Mouse (Mus musculus): ENCODE measurements around the gene Dnajc15.

- TF ChIP-seq CTCF (IDR thresholded peaks at IDR 0.05; ENCODE audit: borderline replicate concordance, control insufficient read depth, extremely low read depth, insufficient read depth, low read length, poor library complexity) = no peak
- TF ChIP-seq POLR2A (IDR thresholded peaks at IDR 0.05; ENCODE audit: control insufficient read depth, extremely low read depth, insufficient read depth, low read length, poor library complexity) = no peak
These were observed 1.3 kb upstream of the Dnajc15 start for GRCm38 (mm10) chr14:77876199-77876598.
